Mouse (Mus musculus): ENCODE results near the gene Shbg. TPM values are rescaled to one million over a fixed set of nuclear protein-coding genes. Genes with fewer than 3 reads are reported as not detected.

Gene Shbg
- polyA plus RNA-seq, 1 experiment from 2014 or later, result not detected

- ATAC-seq, result no peak
- 61% methylated on average over 9 of the region's 9 CpGs for WGBS
- no peak overlapping the region for H3K27ac ChIP-seq (ENCODE audit: low read length)
Observed at GRCm38 (mm10) chr11:69582230-69582805, 35.4 kb downstream of the Shbg start.

GRCm38 (mm10) chr11:69581814-69582213 lies 35.9 kb downstream of the Shbg start:
- peak overlapping the region; percentile 79 for H3K4me3 ChIP-seq (ENCODE audit: low read depth, low read length)
- H3K27me3 ChIP-seq (ENCODE audit: control insufficient read depth, insufficient read depth, low read depth, low read length), result no peaks in the 10 kb centered on the region
- H3K4me1 ChIP-seq (ENCODE audit: control insufficient read depth, insufficient read depth, low read length), result peaks cover 29% of the 10 kb centered on the region
- peak overlapping the region; percentile 60 for H3K9ac ChIP-seq (ENCODE audit: low read depth, low read length)
- 1% methylated on average over 8 of the region's 8 CpGs for WGBS
- no peak for ATAC-seq
- peak overlapping the region; percentile 94 for H3K27ac ChIP-seq (ENCODE audit: low read length)
- peak overlapping the region; percentile 78 for H3K4me2 ChIP-seq (ENCODE audit: low read length)
- H3K9me3 ChIP-seq (replicated peaks; ENCODE audit: control insufficient read depth, low read length, poor library complexity, severe bottlenecking), result no peaks in the 10 kb centered on the region
- H3K36me3 ChIP-seq (ENCODE audit: control insufficient read depth, insufficient read depth, low read length), result no peaks in the 10 kb centered on the region

More at GRCm38 (mm10) chr11:69582230-69582805, 35.4 kb downstream of the Shbg start:
- Histone ChIP-seq H3K27me3 (ENCODE audit: control insufficient read depth, insufficient read depth, low read depth, low read length) (no peaks in the 10 kb centered on the region), H3K4me1 (ENCODE audit: control insufficient read depth, insufficient read depth, low read length) (peaks cover 24% of the 10 kb centered on the region), H3K4me3 (ENCODE audit: low read depth, low read length) (peak overlapping the region; percentile 79), H3K9me3 (replicated peaks; ENCODE audit: control insufficient read depth, low read length, poor library complexity, severe bottlenecking) (no peaks in the 10 kb centered on the region), H3K4me2 (ENCODE audit: low read length) (peak overlapping the region; percentile 78), H3K9ac (ENCODE audit: low read depth, low read length) (no peak overlapping the region; the same call in 1 of the 2 replicates), H3K36me3 (ENCODE audit: control insufficient read depth, insufficient read depth, low read length) (no peaks in the 10 kb centered on the region)

GRCm38 (mm10) chr11:69581147-69581688 lies 36.5 kb downstream of the Shbg start:
- Histone ChIP-seq H3K9me3 (replicated peaks; ENCODE audit: control insufficient read depth, low read length, poor library complexity, severe bottlenecking) (no peaks in the 10 kb centered on the region), H3K36me3 (ENCODE audit: control insufficient read depth, insufficient read depth, low read length) (no peaks in the 10 kb centered on the region), H3K4me1 (ENCODE audit: control insufficient read depth, insufficient read depth, low read length) (peaks cover 29% of the 10 kb centered on the region), H3K4me2 (ENCODE audit: low read length) (peak overlapping the region; percentile 78), H3K27me3 (ENCODE audit: control insufficient read depth, insufficient read depth, low read depth, low read length) (no peaks in the 10 kb centered on the region), H3K4me3 (ENCODE audit: low read depth, low read length) (peak overlapping the region; percentile 79), H3K9ac (ENCODE audit: low read depth, low read length) (peak overlapping the region; percentile 60), H3K27ac (ENCODE audit: low read length) (peak overlapping the region; percentile 94)
- peak; percentile 84 for ATAC-seq
- under 1% methylated on average over 36 of the region's 36 CpGs for WGBS

GRCm38 (mm10) chr11:69580572-69581146 lies 37.0 kb downstream of the Shbg start:
- WGBS, result under 1% methylated on average over 25 of the region's 25 CpGs
- Histone ChIP-seq H3K4me2 (ENCODE audit: low read length) (peak overlapping the region; percentile 78), H3K4me1 (ENCODE audit: control insufficient read depth, insufficient read depth, low read length) (peaks cover 29% of the 10 kb centered on the region), H3K9me3 (replicated peaks; ENCODE audit: control insufficient read depth, low read length, poor library complexity, severe bottlenecking) (no peaks in the 10 kb centered on the region), H3K27me3 (ENCODE audit: control insufficient read depth, insufficient read depth, low read depth, low read length) (no peaks in the 10 kb centered on the region), H3K36me3 (ENCODE audit: control insufficient read depth, insufficient read depth, low read length) (no peaks in the 10 kb centered on the region), H3K9ac (ENCODE audit: low read depth, low read length) (peak overlapping the region; percentile 60), H3K4me3 (ENCODE audit: low read depth, low read length) (peak overlapping the region; percentile 79), H3K27ac (ENCODE audit: low read length) (peak overlapping the region; percentile 94)
- peak; percentile 36; the same call in 1 of the 2 replicates for ATAC-seq

GRCm38 (mm10) chr11:69580091-69580514 lies 37.6 kb downstream of the Shbg start, which contains the start of the genes Wrap53 and Trp53:
TSS of gene Wrap53 (minus strand) at chr11:69580255.
TSS of gene Trp53 (plus strand) at chr11:69580359.
- WGBS, result 0% methylated on average over 13 of the region's 13 CpGs
- Histone ChIP-seq H3K27me3 (ENCODE audit: control insufficient read depth, insufficient read depth, low read depth, low read length) (no peaks in the 10 kb centered on the region), H3K9me3 (replicated peaks; ENCODE audit: control insufficient read depth, low read length, poor library complexity, severe bottlenecking) (no peaks in the 10 kb centered on the region), H3K27ac (ENCODE audit: low read length) (peak within 1 kb of the TSS; percentile 94), H3K9ac (ENCODE audit: low read depth, low read length) (peak within 1 kb of the TSS; percentile 77), H3K4me3 (ENCODE audit: low read depth, low read length) (peak within 1 kb of the TSS; percentile 79), H3K4me1 (ENCODE audit: control insufficient read depth, insufficient read depth, low read length) (peaks cover 30% of the 10 kb centered on the region), H3K4me2 (ENCODE audit: low read length) (peak within 1 kb of the TSS; percentile 79), H3K36me3 (ENCODE audit: control insufficient read depth, insufficient read depth, low read length) (no peaks in the 10 kb centered on the region)
- peak; percentile 57 for ATAC-seq

GRCm38 (mm10) chr11:69579128-69580017 lies 38.3 kb downstream of the Shbg start:
- Histone ChIP-seq H3K4me1 (ENCODE audit: control insufficient read depth, insufficient read depth, low read length) (peaks cover 31% of the 10 kb centered on the region), H3K36me3 (ENCODE audit: control insufficient read depth, insufficient read depth, low read length) (no peaks in the 10 kb centered on the region), H3K4me2 (ENCODE audit: low read length) (peak overlapping the region; percentile 79), H3K4me3 (ENCODE audit: low read depth, low read length) (peak overlapping the region; percentile 79), H3K9ac (ENCODE audit: low read depth, low read length) (peak overlapping the region; percentile 77), H3K9me3 (replicated peaks; ENCODE audit: control insufficient read depth, low read length, poor library complexity, severe bottlenecking) (no peaks in the 10 kb centered on the region), H3K27ac (ENCODE audit: low read length) (peak overlapping the region; percentile 94), H3K27me3 (ENCODE audit: control insufficient read depth, insufficient read depth, low read depth, low read length) (no peaks in the 10 kb centered on the region)
- ATAC-seq, result peak; percentile 87
- 1% methylated on average over 39 of the region's 39 CpGs for WGBS

GRCm38 (mm10) chr11:69578301-69578700 lies 39.4 kb downstream of the Shbg start:
- no peaks in the 10 kb centered on the region for H3K36me3 ChIP-seq (ENCODE audit: control insufficient read depth, insufficient read depth, low read length)

GRCm38 (mm10) chr11:69576307-69576706 lies 41.4 kb downstream of the Shbg start:
- Histone ChIP-seq H3K27me3 (ENCODE audit: control insufficient read depth, insufficient read depth, low read depth, low read length) (no peaks in the 10 kb centered on the region), H3K9me3 (replicated peaks; ENCODE audit: control insufficient read depth, low read length, poor library complexity, severe bottlenecking) (no peaks in the 10 kb centered on the region), H3K27ac (ENCODE audit: low read length) (no peak overlapping the region), H3K36me3 (ENCODE audit: control insufficient read depth, insufficient read depth, low read length) (no peaks in the 10 kb centered on the region), H3K4me2 (ENCODE audit: low read length) (no peak overlapping the region), H3K4me3 (ENCODE audit: low read depth, low read length) (no peak overlapping the region), H3K4me1 (ENCODE audit: control insufficient read depth, insufficient read depth, low read length) (peaks cover 25% of the 10 kb centered on the region), H3K9ac (ENCODE audit: low read depth, low read length) (no peak overlapping the region)
- no peak for ATAC-seq
- 77% methylated on average over 5 of the region's 5 CpGs for WGBS

More at GRCm38 (mm10) chr11:69578301-69578700, 39.4 kb downstream of the Shbg start:
- no peak overlapping the region; the same call in 1 of the 2 replicates for H3K27ac ChIP-seq (ENCODE audit: low read length)
- H3K27me3 ChIP-seq (ENCODE audit: control insufficient read depth, insufficient read depth, low read depth, low read length), result no peaks in the 10 kb centered on the region
- peaks cover 31% of the 10 kb centered on the region for H3K4me1 ChIP-seq (ENCODE audit: control insufficient read depth, insufficient read depth, low read length)
- no peak for ATAC-seq
- H3K4me3 ChIP-seq (ENCODE audit: low read depth, low read length), result peak overlapping the region; percentile 79
- no peaks in the 10 kb centered on the region for H3K9me3 ChIP-seq (replicated peaks; ENCODE audit: control insufficient read depth, low read length, poor library complexity, severe bottlenecking)
- 13% methylated on average over 15 of the region's 15 CpGs for WGBS
- peak overlapping the region; percentile 77 for H3K9ac ChIP-seq (ENCODE audit: low read depth, low read length)
- peak overlapping the region; percentile 79 for H3K4me2 ChIP-seq (ENCODE audit: low read length)

Measured in midbrain, embryonic 16.5 days (tissue).